Mouse (Mus musculus) cortical plate, adult 2 months (tissue): Measurements from ENCODE around the gene Ppef2.

Experiments used
- CTCF ChIP-seq: fragments of 200-500 bp; IDR thresholded peaks from 2 replicates; pipeline ENCODE4 v1.5.1; 2011; ENCODE audit warnings: mild to moderate bottlenecking, control low read depth, low read length; ENCODE audit not compliant: insufficient read depth; ENCODE audit errors: extremely low read depth
- POLR2A ChIP-seq: fragments of 200-500 bp; IDR thresholded peaks from 2 replicates; pipeline ENCODE4 v1.6.1; 2011; ENCODE audit warnings: mild to moderate bottlenecking, low read length, control low read depth; ENCODE audit not compliant: insufficient read depth; ENCODE audit errors: extremely low read depth

GRCm38 (mm10) chr5:92229514-92229913 lies 26.6 kb downstream of the Ppef2 start:
- no peak for TF ChIP-seq POLR2A
- no peak for TF ChIP-seq CTCF
